Mouse (Mus musculus): ENCODE measurements around the gene Dcaf6. TPM values are rescaled to one million over a fixed set of nuclear protein-coding genes. Genes with fewer than 3 reads are reported as not detected.
"Not testable (repeated sequence)": the region's sequence is repeated elsewhere in the genome, so short reads cannot be mapped to it uniquely, and the experiment has no call there.

Gene Dcaf6
- polyA plus RNA-seq, 1 experiment, result 10.4 TPM

DNA sequence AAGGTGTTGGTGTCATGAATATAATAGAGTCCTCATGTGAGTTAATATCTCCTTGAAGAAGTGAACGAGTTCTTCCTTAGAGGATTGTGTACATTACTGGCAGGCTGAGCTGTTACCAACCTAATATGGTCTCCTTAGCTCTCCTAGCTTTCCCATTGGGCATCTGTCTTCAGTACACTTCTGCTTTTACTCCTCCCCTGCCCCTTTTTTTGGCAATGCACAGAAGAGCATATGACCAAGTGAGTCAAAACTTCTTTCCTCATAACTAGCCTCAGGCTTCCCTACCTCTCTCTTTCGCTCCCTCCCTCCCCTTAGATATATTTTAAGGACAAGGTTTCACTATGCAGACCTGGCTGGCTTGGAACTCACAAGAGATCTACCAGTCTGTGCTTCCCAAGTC, 97.0 kb downstream of the Dcaf6 start:
- TF ChIP-seq CTCF (IDR thresholded peaks at IDR 0.05; ENCODE audit: extremely low read depth, insufficient read depth, insufficient read length, insufficient replicate concordance), result no peak
- no peak for TF ChIP-seq POLR2A (IDR thresholded peaks at IDR 0.05; ENCODE audit: low read depth, low read length)
- Histone ChIP-seq H3K36me3 (ENCODE audit: control insufficient read depth, insufficient read depth, low read length) (no peaks in the 10 kb centered on the region), H3K4me1 (ENCODE audit: control insufficient read depth, insufficient read depth, insufficient read length) (no peaks in the 10 kb centered on the region), H3K27me3 (ENCODE audit: control insufficient read depth, insufficient read depth, low read length) (no peaks in the 10 kb centered on the region), H3K4me3 (ENCODE audit: extremely low read depth, insufficient read depth, insufficient read length) (no peak overlapping the region), H3K27ac (ENCODE audit: insufficient read depth, low read length) (no peak overlapping the region)
- 95% methylated on average over 2 of the region's 2 CpGs for WGBS
- DNase-seq (ENCODE audit: low read depth in 1 of 2, low spot score in 2 of 2), result no peak

GRCm38 (mm10) chr1:165356347-165356746, 103.9 kb downstream of the Dcaf6 start:
- DNase-seq (ENCODE audit: low read depth in 1 of 2, low spot score in 2 of 2), result no peak
- TF ChIP-seq POLR2A (IDR thresholded peaks at IDR 0.05; ENCODE audit: low read depth, low read length), result no peak
- no peak for TF ChIP-seq CTCF (IDR thresholded peaks at IDR 0.05; ENCODE audit: extremely low read depth, insufficient read depth, insufficient read length, insufficient replicate concordance)
- 53% methylated on average over 2 of the region's 2 CpGs for WGBS

DNA sequence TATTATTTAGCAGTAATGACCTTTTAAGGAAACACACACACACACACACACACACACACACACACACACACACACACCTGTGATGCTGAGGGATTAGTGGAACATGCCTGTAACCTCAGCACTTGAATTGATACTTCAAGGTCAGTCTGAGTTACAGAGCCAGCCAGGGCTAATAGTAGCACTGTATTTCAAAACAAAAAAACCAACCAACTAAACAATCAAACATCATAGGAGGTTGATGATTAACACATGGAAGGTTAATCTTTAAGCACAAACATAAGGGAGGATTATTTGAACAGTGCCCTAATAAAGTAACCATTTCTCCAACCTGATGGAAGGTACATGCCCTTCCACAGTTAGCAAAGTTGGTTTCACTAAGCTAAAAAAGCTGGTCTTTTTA, 111.6 kb downstream of the Dcaf6 start:
- H3K27ac ChIP-seq (ENCODE audit: insufficient read depth, low read length), result no peak overlapping the region
- no peak overlapping the region for H3K4me3 ChIP-seq (ENCODE audit: extremely low read depth, insufficient read depth, insufficient read length)
- DNase-seq (ENCODE audit: low read depth in 1 of 2, low spot score in 2 of 2), result no peak
- TF ChIP-seq POLR2A (IDR thresholded peaks at IDR 0.05; ENCODE audit: low read depth, low read length) (no peak), CTCF (IDR thresholded peaks at IDR 0.05; ENCODE audit: extremely low read depth, insufficient read depth, insufficient read length, insufficient replicate concordance) (no peak)
- peaks cover 14% of the 10 kb centered on the region for H3K36me3 ChIP-seq (ENCODE audit: control insufficient read depth, insufficient read depth, low read length)
- no peaks in the 10 kb centered on the region for H3K27me3 ChIP-seq (ENCODE audit: control insufficient read depth, insufficient read depth, low read length)
- no peaks in the 10 kb centered on the region for H3K4me1 ChIP-seq (ENCODE audit: control insufficient read depth, insufficient read depth, insufficient read length)

More at GRCm38 (mm10) chr1:165356347-165356746, 103.9 kb downstream of the Dcaf6 start:
- no peaks in the 10 kb centered on the region for H3K4me1 ChIP-seq (ENCODE audit: control insufficient read depth, insufficient read depth, insufficient read length)
- peaks cover 5% of the 10 kb centered on the region for H3K36me3 ChIP-seq (ENCODE audit: control insufficient read depth, insufficient read depth, low read length)
- H3K27me3 ChIP-seq (ENCODE audit: control insufficient read depth, insufficient read depth, low read length), result no peaks in the 10 kb centered on the region
- H3K4me3 ChIP-seq (ENCODE audit: extremely low read depth, insufficient read depth, insufficient read length), result no peak overlapping the region
- no peak overlapping the region for H3K27ac ChIP-seq (ENCODE audit: insufficient read depth, low read length)

DNA sequence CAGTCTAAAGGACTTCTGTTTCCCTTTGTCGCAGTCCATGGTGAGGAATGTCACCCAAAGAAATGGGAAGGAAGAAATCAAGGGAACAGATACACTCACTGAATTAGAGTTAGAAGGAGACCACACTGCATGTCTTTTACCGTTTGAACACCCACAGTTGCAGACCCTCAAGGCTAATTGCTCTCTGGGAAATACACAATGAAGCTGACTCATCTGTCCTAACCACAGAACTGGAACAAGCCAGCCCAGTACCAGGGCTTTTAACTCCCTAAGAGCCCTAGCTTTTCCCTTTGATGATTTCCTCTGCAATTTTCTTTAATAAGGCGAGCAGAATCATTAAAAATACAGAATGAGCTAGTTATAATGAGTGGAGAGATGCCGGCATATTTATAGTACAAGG, 115.8 kb downstream of the Dcaf6 start:
- H3K36me3 ChIP-seq (ENCODE audit: control insufficient read depth, insufficient read depth, low read length), result 0 out of 2 replicates have a peak, but pooled peaks cover 1% of the 10 kb centered on the region
- no peak overlapping the region for H3K27ac ChIP-seq (ENCODE audit: insufficient read depth, low read length)
- DNase-seq (ENCODE audit: low read depth in 1 of 2, low spot score in 2 of 2), result no peak
- TF ChIP-seq POLR2A (IDR thresholded peaks at IDR 0.05; ENCODE audit: low read depth, low read length) (no peak), CTCF (IDR thresholded peaks at IDR 0.05; ENCODE audit: extremely low read depth, insufficient read depth, insufficient read length, insufficient replicate concordance) (no peak)
- no peak overlapping the region for H3K4me3 ChIP-seq (ENCODE audit: extremely low read depth, insufficient read depth, insufficient read length)
- no peaks in the 10 kb centered on the region for H3K27me3 ChIP-seq (ENCODE audit: control insufficient read depth, insufficient read depth, low read length)
- 52% methylated on average over 4 of the region's 4 CpGs for WGBS
- no peaks in the 10 kb centered on the region for H3K4me1 ChIP-seq (ENCODE audit: control insufficient read depth, insufficient read depth, insufficient read length)

- H3K36me3 ChIP-seq (ENCODE audit: control insufficient read depth, insufficient read depth, low read length), result no peaks in the 10 kb centered on the region; the same call in 1 of the 2 replicates
- no peaks in the 10 kb centered on the region for H3K4me1 ChIP-seq (ENCODE audit: control insufficient read depth, insufficient read depth, insufficient read length)
- TF ChIP-seq CTCF (IDR thresholded peaks at IDR 0.05; ENCODE audit: extremely low read depth, insufficient read depth, insufficient read length, insufficient replicate concordance), result no peak
- TF ChIP-seq POLR2A (IDR thresholded peaks at IDR 0.05; ENCODE audit: low read depth, low read length), result no peak
- H3K27me3 ChIP-seq (ENCODE audit: control insufficient read depth, insufficient read depth, low read length), result no peaks in the 10 kb centered on the region
- 91% methylated on average over 7 of the region's 7 CpGs for WGBS
- DNase-seq (ENCODE audit: low read depth in 1 of 2, low spot score in 2 of 2), result no peak
- H3K4me3 ChIP-seq (ENCODE audit: extremely low read depth, insufficient read depth, insufficient read length), result no peak overlapping the region
- H3K27ac ChIP-seq (ENCODE audit: insufficient read depth, low read length), result no peak overlapping the region
Measured at GRCm38 (mm10) chr1:165342126-165342525, 118.1 kb downstream of the Dcaf6 start.

- TF ChIP-seq POLR2A (IDR thresholded peaks at IDR 0.05; ENCODE audit: low read depth, low read length) (no peak), CTCF (IDR thresholded peaks at IDR 0.05; ENCODE audit: extremely low read depth, insufficient read depth, insufficient read length, insufficient replicate concordance) (no peak)
- Histone ChIP-seq H3K27me3 (ENCODE audit: control insufficient read depth, insufficient read depth, low read length) (no peaks in the 10 kb centered on the region), H3K4me1 (ENCODE audit: control insufficient read depth, insufficient read depth, insufficient read length) (no peaks in the 10 kb centered on the region), H3K4me3 (ENCODE audit: extremely low read depth, insufficient read depth, insufficient read length) (no peak overlapping the region), H3K36me3 (ENCODE audit: control insufficient read depth, insufficient read depth, low read length) (peaks cover 3% of the 10 kb centered on the region; the same call in 1 of the 2 replicates), H3K27ac (ENCODE audit: insufficient read depth, low read length) (no peak overlapping the region)
- WGBS, result 66% methylated on average over 3 of the region's 3 CpGs
- DNase-seq (ENCODE audit: low read depth in 1 of 2, low spot score in 2 of 2), result no peak
Measured at GRCm38 (mm10) chr1:165332797-165333196, 127.5 kb downstream of the Dcaf6 start.

DNA sequence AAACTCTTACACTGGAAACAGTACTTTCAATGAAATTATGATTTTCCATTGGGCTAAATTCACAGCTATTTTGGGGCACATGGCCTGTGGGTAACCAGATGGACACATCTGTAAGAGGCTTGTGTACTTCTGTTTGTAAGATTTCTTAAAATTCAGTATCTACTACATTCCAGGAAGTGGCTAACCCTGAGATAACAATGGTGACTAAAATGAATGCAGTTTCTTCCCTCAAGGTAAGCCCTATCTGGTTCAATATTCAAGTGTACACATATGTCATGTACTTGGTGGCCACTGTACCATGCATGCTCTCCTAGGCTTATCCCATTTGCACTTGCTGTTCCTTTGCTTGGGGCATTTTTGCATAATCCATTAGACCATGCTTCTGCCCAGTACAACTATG, 129.4 kb downstream of the Dcaf6 start:
- Histone ChIP-seq H3K27me3 (ENCODE audit: control insufficient read depth, insufficient read depth, low read length) (no peaks in the 10 kb centered on the region), H3K36me3 (ENCODE audit: control insufficient read depth, insufficient read depth, low read length) (peaks cover 3% of the 10 kb centered on the region; the same call in 1 of the 2 replicates), H3K4me1 (ENCODE audit: control insufficient read depth, insufficient read depth, insufficient read length) (no peaks in the 10 kb centered on the region), H3K4me3 (ENCODE audit: extremely low read depth, insufficient read depth, insufficient read length) (no peak overlapping the region), H3K27ac (ENCODE audit: insufficient read depth, low read length) (no peak overlapping the region)
- TF ChIP-seq POLR2A (IDR thresholded peaks at IDR 0.05; ENCODE audit: low read depth, low read length) (no peak), CTCF (IDR thresholded peaks at IDR 0.05; ENCODE audit: extremely low read depth, insufficient read depth, insufficient read length, insufficient replicate concordance) (no peak)
- DNase-seq (ENCODE audit: low read depth in 1 of 2, low spot score in 2 of 2), result no peak

DNA sequence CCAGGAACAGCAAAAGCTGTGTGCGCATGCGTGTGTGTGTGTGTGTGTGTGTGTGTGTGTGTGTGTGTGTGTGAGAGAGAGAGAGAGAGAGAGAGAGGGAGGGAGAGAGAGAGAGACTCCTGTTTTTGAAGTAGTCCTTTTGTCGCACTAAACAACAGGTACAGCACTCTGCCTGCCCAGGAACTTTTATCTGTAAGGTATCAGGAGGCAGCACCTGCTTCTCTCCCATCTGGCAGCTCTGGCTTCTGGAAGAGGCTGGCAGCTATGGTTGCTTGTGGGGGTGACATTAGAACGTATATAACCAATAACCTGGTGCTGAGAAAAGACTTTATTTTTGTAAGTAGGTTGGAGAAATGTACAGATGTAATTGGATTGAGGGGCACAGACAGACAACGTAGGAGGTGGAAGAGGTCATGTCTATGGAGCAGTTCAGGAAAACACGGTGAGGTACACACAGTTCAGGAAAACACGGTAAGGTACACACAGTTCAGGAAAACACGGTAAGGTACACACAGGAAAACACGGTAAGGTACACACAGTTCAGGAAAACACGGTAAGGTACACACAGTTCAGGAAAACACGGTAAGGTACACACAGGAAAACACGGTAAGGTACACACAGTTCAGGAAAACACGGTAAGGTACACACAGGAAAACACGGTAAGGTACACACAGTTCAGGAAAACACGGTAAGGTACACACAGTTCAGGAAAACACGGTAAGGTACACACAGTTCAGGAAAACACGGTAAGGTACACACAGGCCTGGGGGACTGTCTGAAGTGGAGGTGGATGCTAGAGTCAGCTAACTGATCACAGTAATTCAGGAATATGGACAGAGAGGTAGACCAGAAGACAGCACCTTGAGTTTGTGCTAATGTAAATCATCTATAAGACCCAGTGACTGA, 131.6 kb downstream of the Dcaf6 start:
- H3K36me3 ChIP-seq (ENCODE audit: control insufficient read depth, insufficient read depth, low read length); H3K4me3 ChIP-seq (ENCODE audit: extremely low read depth, insufficient read depth, insufficient read length); H3K4me1 ChIP-seq (ENCODE audit: control insufficient read depth, insufficient read depth, insufficient read length); H3K27ac ChIP-seq (ENCODE audit: insufficient read depth, low read length); DNase-seq (ENCODE audit: low read depth in 1 of 2, low spot score in 2 of 2); H3K27me3 ChIP-seq (ENCODE audit: control insufficient read depth, insufficient read depth, low read length): not testable (repeated sequence)
- 96% methylated on average over 17 of the region's 17 CpGs for WGBS

Data from spleen, adult 2 months (tissue).